Mouse (Mus musculus) mouse trophoblast stem cell (cell line): Measurements from ENCODE around the gene Tagap1.
"Not testable (repeated sequence)": the region's sequence is repeated elsewhere in the genome, so short reads cannot be mapped to it uniquely, and the experiment has no call there.

ENCODE experiments used
- in situ Hi-C, 2 experiments: fragments of 300-500 bp; cut with MseI, MboI; formaldehyde crosslinking; loops; 2 replicates in 1 of 2; 3 replicates in 1 of 2; pipeline ENCODE4 v1.15.1; 2025

Gene Tagap1

DNA sequence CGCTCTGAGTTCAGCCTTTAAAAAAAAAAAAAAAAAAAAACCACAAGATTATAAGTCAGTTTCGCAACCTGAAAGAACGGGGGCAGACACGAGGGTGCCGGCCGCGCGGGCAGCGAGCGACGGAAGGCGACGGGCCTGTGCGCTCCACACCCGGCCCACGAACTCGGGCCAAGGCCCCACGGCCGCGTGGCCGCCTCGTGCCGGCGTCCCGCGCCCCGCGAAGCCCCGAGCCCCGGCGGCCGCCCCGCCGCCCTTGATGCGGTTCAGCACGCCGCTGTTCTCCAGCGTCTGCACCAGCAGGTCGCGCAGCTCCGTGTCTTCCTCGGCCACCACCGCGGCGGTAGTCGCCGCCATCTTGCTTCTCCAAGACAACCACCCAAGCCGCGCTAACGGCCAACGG is at the start of gene Tagap1:
Gene Tagap1, minus strand, starts transcription at position 381 of the 400 bp plus-strand sequence.
- in situ Hi-C loops = not testable (repeated sequence)

DNA sequence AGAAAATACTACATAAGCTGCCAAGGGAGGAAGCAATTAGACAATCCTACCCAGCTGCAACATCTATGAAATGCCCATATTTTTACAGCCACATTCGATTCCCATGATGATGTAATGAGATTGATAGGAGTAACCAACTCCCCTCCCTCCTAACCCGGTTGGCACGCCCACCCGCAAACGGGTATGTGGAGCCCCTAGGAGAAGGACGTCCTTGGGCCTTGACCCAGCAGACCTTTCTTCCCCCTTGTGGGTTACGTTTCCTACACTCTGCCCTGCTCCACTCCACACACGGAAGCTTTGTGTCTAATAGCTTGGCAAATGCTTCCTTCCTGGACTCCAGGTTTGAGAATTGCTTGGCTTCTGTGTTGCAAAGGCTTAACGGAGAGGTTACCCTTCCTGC is 48.9 kb upstream of the Tagap1 start:
- in situ Hi-C loops = not testable (repeated sequence)

GRCm38 (mm10) chr17:7009440-7009839 is 48.5 kb upstream of the Tagap1 start:
- in situ Hi-C loops = not testable (repeated sequence)

- in situ Hi-C loops = not testable (repeated sequence)
Measured at GRCm38 (mm10) chr17:7008885-7009284, 47.9 kb upstream of the Tagap1 start.

DNA sequence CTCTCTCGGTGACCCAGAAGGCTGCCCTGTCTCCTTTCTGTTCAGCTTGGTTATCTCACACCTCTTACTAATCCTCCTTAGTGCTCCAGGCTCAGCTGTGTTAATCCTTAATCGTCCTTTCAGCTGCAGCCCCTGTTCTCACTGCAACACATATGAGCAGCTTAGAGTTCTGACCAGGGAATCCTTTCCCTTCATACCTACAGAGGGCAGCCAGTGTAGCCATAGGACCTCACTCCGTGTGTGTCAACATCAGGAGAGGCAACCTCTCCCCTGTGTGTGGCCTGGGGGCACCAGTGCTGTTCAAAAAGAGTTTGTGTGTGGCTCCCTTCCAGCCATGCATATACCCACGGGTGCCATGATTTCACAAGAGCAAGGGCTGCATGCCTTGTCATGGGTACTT is 44.7 kb upstream of the Tagap1 start:
- in situ Hi-C loops = not testable (repeated sequence)

- in situ Hi-C loops = not testable (repeated sequence)
Measured at GRCm38 (mm10) chr17:7003392-7003791, 42.4 kb upstream of the Tagap1 start.

- in situ Hi-C loops = not testable (repeated sequence)
Measured at GRCm38 (mm10) chr17:7001790-7002585, 41.0 kb upstream of the Tagap1 start.

GRCm38 (mm10) chr17:6997778-6998490 is 37.0 kb upstream of the Tagap1 start:
- in situ Hi-C loops = not testable (repeated sequence)

- in situ Hi-C loops = not testable (repeated sequence)
Measured at GRCm38 (mm10) chr17:6996826-6997225, 35.9 kb upstream of the Tagap1 start.

- in situ Hi-C loops = not testable (repeated sequence)
Measured at GRCm38 (mm10) chr17:6995504-6995903, 34.5 kb upstream of the Tagap1 start.

DNA sequence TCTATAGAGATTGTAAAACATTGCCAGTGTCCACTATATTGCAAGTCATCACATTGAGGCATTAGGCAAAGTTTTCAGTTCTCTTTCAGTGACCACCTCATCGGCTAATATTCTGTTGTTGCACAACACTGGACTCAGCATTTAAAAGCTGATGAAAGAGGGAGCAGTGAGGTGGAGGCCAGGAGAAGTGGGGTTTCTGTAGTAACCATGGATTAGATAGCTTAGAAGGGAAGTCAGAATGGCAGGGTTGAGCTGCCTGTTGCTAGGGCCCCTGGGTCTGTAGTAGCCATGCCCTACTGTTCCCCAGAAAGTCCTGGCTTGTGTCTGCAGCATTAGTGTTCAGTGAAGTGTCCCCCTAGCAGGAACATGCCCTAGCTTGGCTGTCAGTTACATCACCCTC is 25.2 kb upstream of the Tagap1 start:
- in situ Hi-C loops = not testable (repeated sequence)

DNA sequence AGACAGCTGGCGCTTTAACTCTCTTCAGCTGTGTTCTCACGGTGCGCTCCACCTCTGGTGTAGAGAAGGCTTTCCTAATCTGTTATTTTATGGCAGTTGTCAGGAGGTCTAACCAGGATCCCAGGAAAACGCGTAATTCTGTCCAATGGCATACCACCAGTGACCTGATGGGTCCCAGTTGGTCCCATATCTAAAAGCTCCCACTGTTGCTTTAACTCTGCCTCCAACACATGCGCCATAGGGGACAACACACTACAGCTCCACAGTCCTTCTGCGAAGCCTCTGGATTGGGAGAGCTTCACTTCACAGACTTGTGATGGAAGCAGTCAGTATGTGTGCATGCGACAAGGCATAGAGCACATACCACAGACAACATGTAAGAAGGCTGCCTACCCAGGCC is 19.2 kb upstream of the Tagap1 start:
- in situ Hi-C loops = not testable (repeated sequence)

GRCm38 (mm10) chr17:6979380-6979779 is 18.4 kb upstream of the Tagap1 start:
- in situ Hi-C loops = not testable (repeated sequence)

- in situ Hi-C loops = not testable (repeated sequence)
Measured at GRCm38 (mm10) chr17:6978287-6979248, 17.6 kb upstream of the Tagap1 start, which contains the start of gene Gm49721. TSS of gene Gm49721 (plus strand) at chr17:6978904.

- in situ Hi-C loops = not testable (repeated sequence)
Measured at GRCm38 (mm10) chr17:6974985-6975384, 14.0 kb upstream of the Tagap1 start.

GRCm38 (mm10) chr17:6972836-6973396 is 12.0 kb upstream of the Tagap1 start:
- in situ Hi-C loops = not testable (repeated sequence)

- in situ Hi-C loops = not testable (repeated sequence)
Measured at GRCm38 (mm10) chr17:6971238-6971637, 10.3 kb upstream of the Tagap1 start.

DNA sequence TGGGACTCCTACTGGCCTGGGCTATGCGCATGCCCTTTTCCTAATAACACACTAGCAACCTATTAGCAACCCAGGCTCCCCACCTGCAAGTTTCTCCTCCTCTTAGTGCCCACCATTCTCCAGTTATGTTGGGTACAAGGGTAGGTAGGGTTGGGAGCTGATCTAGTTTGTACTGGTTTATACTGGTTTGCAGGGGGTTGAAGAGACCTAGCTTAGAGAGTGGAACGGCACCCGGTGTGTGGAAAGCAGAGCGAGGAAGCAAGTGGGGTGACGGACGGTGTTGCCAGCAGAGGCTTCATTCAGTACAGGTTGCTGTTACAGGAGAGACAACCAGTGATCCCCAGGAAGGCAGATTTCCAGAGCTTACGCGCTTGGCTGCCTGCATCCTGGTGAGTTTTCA is 9.4 kb upstream of the Tagap1 start, which contains the start of gene Rnaset2b:
Gene Rnaset2b, plus strand, starts transcription at position 301 of the 400 bp plus-strand sequence.
- in situ Hi-C loops = not testable (repeated sequence)

DNA sequence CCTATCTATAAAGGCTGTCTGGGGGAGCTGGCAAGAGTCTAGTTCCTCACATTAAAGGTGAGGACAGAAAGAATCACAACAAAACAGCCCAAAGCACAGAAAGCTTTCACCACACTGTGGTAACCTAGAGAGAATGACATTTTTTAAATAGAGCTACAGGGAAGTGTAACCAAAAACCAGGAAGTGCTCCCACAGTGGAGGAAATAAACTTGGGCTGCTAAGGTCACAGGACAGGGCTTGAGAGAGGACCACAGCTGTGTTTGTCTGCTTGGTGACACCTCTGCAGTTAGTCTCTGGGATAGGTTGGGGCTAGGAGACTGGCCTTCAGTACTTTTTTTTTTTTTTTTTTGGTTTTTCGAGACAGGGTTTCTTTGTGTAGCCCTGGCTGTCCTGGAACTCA is 6.7 kb upstream of the Tagap1 start:
- in situ Hi-C loops = not testable (repeated sequence)

DNA sequence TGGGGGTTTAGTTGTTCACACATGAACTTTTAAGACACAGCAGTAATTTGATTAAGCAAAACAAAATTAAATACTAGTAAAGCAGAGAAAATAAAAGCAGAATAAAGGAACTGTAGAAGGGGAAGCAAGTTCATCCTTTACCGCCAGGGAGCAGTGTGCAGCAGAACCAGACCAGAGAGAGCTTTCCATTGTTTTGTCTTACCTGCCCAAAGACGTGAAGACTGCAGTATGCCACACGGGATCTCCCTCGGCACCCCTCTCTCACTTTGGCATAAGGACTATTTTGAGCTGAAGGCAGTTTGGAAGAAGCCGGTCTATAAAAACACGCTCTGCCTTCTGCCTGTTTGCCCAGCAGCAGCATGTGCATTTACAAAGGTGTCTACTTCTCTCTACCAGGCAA is 4.4 kb upstream of the Tagap1 start:
- in situ Hi-C loops = not testable (repeated sequence)

DNA sequence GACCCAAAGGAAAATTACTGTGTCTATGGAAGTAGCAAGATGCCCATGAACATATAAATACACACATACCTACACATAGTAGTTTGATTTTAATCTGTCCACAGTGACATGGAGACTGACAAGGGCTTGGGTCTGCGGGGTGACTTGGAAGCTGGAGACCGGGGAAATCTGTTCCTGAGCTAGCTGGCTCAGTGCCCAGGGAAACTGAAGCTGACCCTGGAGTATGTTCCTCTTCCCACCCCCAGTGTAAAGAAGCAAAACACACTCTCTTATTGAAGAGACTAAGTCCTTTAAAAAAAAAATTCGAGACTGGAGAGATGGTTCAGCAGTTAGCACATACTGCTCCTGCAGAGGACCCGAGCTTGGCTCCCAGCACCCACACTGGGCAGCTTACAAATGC is 2.0 kb upstream of the Tagap1 start:
- in situ Hi-C loops = not testable (repeated sequence)
